ENCODE assay signal across 10 mouse cellular contexts in the genomic region with DNA sequence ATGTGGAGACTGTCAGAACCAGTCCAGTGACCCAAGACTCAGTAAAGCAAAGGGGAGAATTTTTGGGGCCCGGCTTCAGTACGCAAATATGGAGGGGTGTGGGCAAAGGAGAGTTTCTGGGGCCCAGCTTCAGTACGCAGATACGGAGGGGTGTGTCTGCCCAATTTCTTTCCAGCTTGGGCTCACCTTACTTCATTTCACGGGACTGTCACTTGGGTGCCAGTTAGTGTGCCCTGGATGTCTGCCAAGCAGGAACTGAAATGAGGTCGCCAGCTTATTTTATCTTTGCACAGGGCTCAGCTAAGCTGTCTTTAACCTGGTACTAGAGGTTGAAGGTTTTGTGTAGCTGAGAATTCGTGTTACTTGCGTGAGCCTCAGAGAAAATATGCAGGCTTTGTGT.
DNase-seq lines count a peak whose midpoint lies in the region; ATAC-seq and TF ChIP-seq lines count a peak whose summit lies in the region.
"Had no signal": no experiment of that assay in that cellular context is flagged by ENCODE, and none has a peak within 500 bp of the region (broad histone marks: within the 10 kb centered on the region; RNA-seq: fewer than 3 reads in every experiment).

No protein-coding gene starts in this region.

- H3K4me2 ChIP-seq in lung, postnatal 0 days (replicated peaks; ENCODE audit: low read depth, low read length): no peak overlapping the region
- H3K4me2 ChIP-seq in stomach, postnatal 0 days (replicated peaks; ENCODE audit: low read depth): no peak overlapping the region
- H3K4me2 ChIP-seq: neural tube, embryonic 15.5 days had no signal

- H3K9me3 ChIP-seq in lung, postnatal 0 days (ENCODE audit: low read length): no peaks in the 10 kb centered on the region
- no peaks in the 10 kb centered on the region for H3K9me3 ChIP-seq in stomach, postnatal 0 days (ENCODE audit: control insufficient read depth, low read length)
- H3K9me3 ChIP-seq: neural tube, embryonic 15.5 days had no signal

- ATAC-seq in lung, postnatal 0 days: no peak
- ATAC-seq in stomach, postnatal 0 days (ENCODE audit: low FRiP score, low TSS enrichment): peak; percentile 92

- no peak for TF ChIP-seq CTCF in lung, postnatal 0 days (IDR thresholded peaks at IDR 0.05)
- TF ChIP-seq CTCF in kidney, adult 2 months (conservative IDR thresholded peaks at IDR 0.05; ENCODE audit: insufficient read depth, insufficient read length, low read depth, low read length): no peak
- TF ChIP-seq CTCF in stomach, postnatal 0 days (IDR thresholded peaks at IDR 0.05; ENCODE audit: low read depth): no peak

- no peaks in the 10 kb centered on the region for H3K36me3 ChIP-seq in lung, postnatal 0 days (ENCODE audit: insufficient read depth, low read length)
- H3K36me3 ChIP-seq in kidney, adult 2 months (ENCODE audit: control insufficient read depth, insufficient read depth, low read length): no peaks in the 10 kb centered on the region
- H3K36me3 ChIP-seq in stomach, postnatal 0 days (ENCODE audit: control insufficient read depth, insufficient read depth, low read length): no peaks in the 10 kb centered on the region
- H3K36me3 ChIP-seq: neural tube, embryonic 15.5 days had no signal

- DNase-seq in adrenal gland, adult (ENCODE audit: inconsistent age in 2 of 2, low spot score in 1 of 2): peak; percentile 15 to 43
- DNase-seq in adrenal gland, adult 18-20 months (ENCODE audit: low spot score in 2 of 2): no peak
- DNase-seq in lung, postnatal 0 days (ENCODE audit: low spot score): peak; percentile 41
- no peak for DNase-seq in lung, postnatal 14 days
- DNase-seq in kidney, adult 2 months: peak; percentile 85
- DNase-seq in stomach, postnatal 0 days (ENCODE audit: low spot score): peak; percentile 79
- DNase-seq in B cell, adult 2 months: no peak
- DNase-seq in testis, postnatal 10 days (ENCODE audit: low spot score): no peak

- no peaks in the 10 kb centered on the region for H3K4me1 ChIP-seq in lung, postnatal 0 days (ENCODE audit: insufficient read depth, low read depth, low read length)
- H3K4me1 ChIP-seq in kidney, adult 2 months (ENCODE audit: control insufficient read depth, insufficient read depth, low read length): peaks cover 24% of the 10 kb centered on the region; the same call in 1 of the 2 replicates
- no peaks in the 10 kb centered on the region for H3K4me1 ChIP-seq in stomach, postnatal 0 days (replicated peaks; ENCODE audit: control insufficient read depth, insufficient read depth)

- no peaks in the 10 kb centered on the region for H3K27me3 ChIP-seq in lung, postnatal 0 days (replicated peaks; ENCODE audit: insufficient read depth, low read length)
- H3K27me3 ChIP-seq in kidney, adult 2 months (replicated peaks; ENCODE audit: control insufficient read depth, insufficient read depth, low read length): no peaks in the 10 kb centered on the region
- no peaks in the 10 kb centered on the region for H3K27me3 ChIP-seq in stomach, postnatal 0 days (ENCODE audit: control insufficient read depth, insufficient read depth, low read length)
- H3K27me3 ChIP-seq: neural tube, embryonic 15.5 days had no signal

- no peak overlapping the region for H3K9ac ChIP-seq in lung, postnatal 0 days (replicated peaks; ENCODE audit: low read depth)
- no peak overlapping the region for H3K9ac ChIP-seq in stomach, postnatal 0 days (ENCODE audit: low read length)
- H3K9ac ChIP-seq: neural tube, embryonic 15.5 days had no signal

- H3K27ac ChIP-seq in lung, postnatal 0 days (ENCODE audit: low read length): no peak overlapping the region
- H3K27ac ChIP-seq in kidney, adult 2 months (ENCODE audit: insufficient read depth, low read depth, low read length): peak overlapping the region; percentile 64
- H3K27ac ChIP-seq in stomach, postnatal 0 days (replicated peaks): no peak overlapping the region; the same call in 1 of the 2 replicates
- H3K27ac ChIP-seq: macrophage; neural tube, embryonic 15.5 days had no signal

- TF ChIP-seq POLR2A in kidney, adult 2 months (IDR thresholded peaks at IDR 0.05; ENCODE audit: low read depth, low read length): no peak

- no peak overlapping the region for H3K4me3 ChIP-seq in lung, postnatal 0 days (ENCODE audit: low read depth, low read length)
- no peak overlapping the region for H3K4me3 ChIP-seq in kidney, adult 2 months (ENCODE audit: insufficient read depth, low read depth, low read length)
- no peak overlapping the region for H3K4me3 ChIP-seq in stomach, postnatal 0 days (ENCODE audit: low read depth, low read length)
- H3K4me3 ChIP-seq: neural tube, embryonic 15.5 days had no signal

- no peak for TF ChIP-seq EP300 in lung, postnatal 0 days (IDR thresholded peaks at IDR 0.05)
- no peak for TF ChIP-seq EP300 in stomach, postnatal 0 days (optimal IDR thresholded peaks at IDR 0.05)

- 41% methylated on average over 8 of the region's 8 CpGs for WGBS in lung, postnatal 0 days
- WGBS in kidney, adult 2 months: 28% methylated on average over 8 of the region's 8 CpGs
- 42% methylated on average over 8 of the region's 8 CpGs for WGBS in stomach, postnatal 0 days

Comparison
In these comparisons a context has a peak if more than half of its experiments do, and no peak if none do; other contexts are left out.
1. DNase-seq: peak in adrenal gland, adult (2 of 2), lung, postnatal 0 days (single experiment), kidney, adult 2 months (single experiment) and stomach, postnatal 0 days (single experiment); none in adrenal gland, adult 18-20 months (0 of 2), lung, postnatal 14 days (single experiment), B cell, adult 2 months (0 of 2) and testis, postnatal 10 days (single experiment).